Mouse (Mus musculus): ENCODE results near the gene Grsf1.

The Grsf1 gene

GRCm38 (mm10) chr5:88687996-88688406, 12.0 kb upstream of the Grsf1 start:
- DNase-seq = no peak

GRCm38 (mm10) chr5:88685745-88686299, 9.9 kb upstream of the Grsf1 start:
- no peak for DNase-seq

- DNase-seq = no peak
Measured at GRCm38 (mm10) chr5:88685306-88685705, 9.3 kb upstream of the Grsf1 start.

- no peak for DNase-seq
Measured at GRCm38 (mm10) chr5:88684226-88684625, 8.3 kb upstream of the Grsf1 start.

GRCm38 (mm10) chr5:88683706-88684105, 7.7 kb upstream of the Grsf1 start:
- DNase-seq = no peak

- DNase-seq = no peak
Measured at GRCm38 (mm10) chr5:88680567-88680966, 4.6 kb upstream of the Grsf1 start.

- no peak for DNase-seq
Measured at GRCm38 (mm10) chr5:88679341-88679740, 3.4 kb upstream of the Grsf1 start.

GRCm38 (mm10) chr5:88678929-88679328, 3.0 kb upstream of the Grsf1 start:
- DNase-seq = no peak

- DNase-seq = peak; percentile 59
Measured at GRCm38 (mm10) chr5:88674703-88675442, 1.1 kb downstream of the Grsf1 start.

GRCm38 (mm10) chr5:88663875-88664274, 12.1 kb downstream of the Grsf1 start:
- DNase-seq = no peak

GRCm38 (mm10) chr5:88663151-88663550, 12.8 kb downstream of the Grsf1 start:
- no peak for DNase-seq

- no peak for DNase-seq
Measured at GRCm38 (mm10) chr5:88657868-88658267, 18.1 kb downstream of the Grsf1 start.

- no peak for DNase-seq
Measured at GRCm38 (mm10) chr5:88652589-88652988, 23.4 kb downstream of the Grsf1 start.

GRCm38 (mm10) chr5:88649250-88650173, 26.5 kb downstream of the Grsf1 start:
- no peak for DNase-seq

GRCm38 (mm10) chr5:88645405-88645804, 30.6 kb downstream of the Grsf1 start:
- no peak for DNase-seq

GRCm38 (mm10) chr5:88644901-88645300, 31.1 kb downstream of the Grsf1 start:
- DNase-seq = no peak

- DNase-seq = no peak
Measured at GRCm38 (mm10) chr5:88643491-88643890, 32.5 kb downstream of the Grsf1 start.

- no peak for DNase-seq
Measured at GRCm38 (mm10) chr5:88642786-88643185, 33.2 kb downstream of the Grsf1 start.

GRCm38 (mm10) chr5:88634076-88634475, 41.9 kb downstream of the Grsf1 start:
- DNase-seq = no peak

GRCm38 (mm10) chr5:88632463-88632862, 43.5 kb downstream of the Grsf1 start:
- DNase-seq = no peak

GRCm38 (mm10) chr5:88631545-88631944, 44.4 kb downstream of the Grsf1 start:
- DNase-seq = no peak

GRCm38 (mm10) chr5:88630883-88631282, 45.1 kb downstream of the Grsf1 start:
- DNase-seq = no peak

GRCm38 (mm10) chr5:88629987-88630386, 46.0 kb downstream of the Grsf1 start:
- no peak for DNase-seq

- no peak for DNase-seq
Measured at GRCm38 (mm10) chr5:88629125-88629524, 46.8 kb downstream of the Grsf1 start.
